Mouse (Mus musculus) G1E (cell line): ENCODE measurements around the gene Hoxb8.

Source experiments
- CTCF ChIP-seq: IDR thresholded peaks from 2 replicates; pipeline ENCODE4 v1.5.1; 2012; ENCODE audit warnings: low read depth, low read length, inconsistent platforms, mixed read lengths
- TAL1 ChIP-seq: conservative IDR thresholded peaks from 2 replicates; pipeline ENCODE4 v1.6.1; 2012; ENCODE audit warnings: low read depth, low read length, inconsistent platforms, mixed read lengths

DNA sequence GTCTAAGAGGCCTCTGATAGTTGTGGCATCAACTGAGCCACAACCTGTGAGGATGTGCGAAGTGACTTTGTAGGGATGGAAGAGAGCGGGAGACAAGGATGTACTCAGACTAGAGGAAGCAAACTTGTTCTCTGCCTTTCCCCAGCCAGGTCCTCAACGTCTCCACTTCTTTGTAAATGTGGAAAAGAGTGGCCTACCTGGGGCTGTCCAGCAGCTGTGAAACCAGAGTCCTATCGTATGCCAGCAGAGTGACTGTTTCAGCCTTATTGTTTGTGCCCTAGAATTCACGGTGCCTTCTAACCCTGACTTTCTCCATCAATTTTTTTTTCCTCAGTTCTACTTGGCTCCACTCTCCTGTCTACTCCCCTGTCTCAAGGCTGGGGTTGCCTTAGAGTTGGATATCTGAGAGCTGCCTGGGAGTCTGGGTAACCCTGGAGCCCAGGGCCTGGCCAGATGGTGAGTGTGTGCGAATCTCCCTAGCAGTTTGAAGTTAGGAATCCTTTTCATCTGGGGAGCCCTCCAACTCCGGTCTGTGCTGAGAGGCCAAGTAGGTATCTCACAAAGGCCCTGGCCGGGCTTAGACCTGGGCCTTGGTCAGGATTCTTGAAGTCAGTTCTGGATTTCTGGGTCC lies 17.2 kb upstream of the Hoxb8 start:
- TF ChIP-seq CTCF (no peak), TAL1 (no peak)
